Mouse (Mus musculus) embryonic facial prominence, embryonic 14.5 days (tissue): ENCODE measurements around the gene Slc13a4. TPM values are rescaled to one million over a fixed set of nuclear protein-coding genes. Genes with fewer than 3 reads are reported as not detected.

Experiments used
- ATAC-seq: fragments of 200-750 bp; cut with Nextera tagmentation; 2 replicates; pipeline ENCODE4 v1.8.0; 2017; ENCODE audit warnings: low read depth, moderate number of reproducible peaks, moderate TSS enrichment
- DNase-seq: peaks from one replicate; pipeline ENCODE4 v3.0.0-alpha.2; 2015; ENCODE audit warnings: low spot score
- H3K27ac ChIP-seq: fragments of 300-500 bp; sonication (generic); replicated peaks from 2 replicates; pipeline ENCODE4 v1.5.1; 2014; ENCODE audit warnings: low read depth, mild to moderate bottlenecking, low read length, moderate library complexity
- H3K27me3 ChIP-seq: fragments of 300-500 bp; sonication (generic); replicated peaks from 2 replicates; pipeline ENCODE4 v1.6.1; 2014; ENCODE audit warnings: low read length; ENCODE audit not compliant: control insufficient read depth, insufficient read depth
- H3K36me3 ChIP-seq: fragments of 300-500 bp; sonication (generic); 2 replicates; pipeline ENCODE4 v1.6.1; 2014; ENCODE audit warnings: low read length, mixed read lengths; ENCODE audit not compliant: control insufficient read depth, insufficient read depth
- H3K4me1 ChIP-seq: fragments of 300-500 bp; sonication (generic); 2 replicates; pipeline ENCODE4 v1.6.1; 2014; ENCODE audit warnings: antibody characterized with exemption, low read length; ENCODE audit not compliant: control insufficient read depth, insufficient read depth
- H3K4me2 ChIP-seq: fragments of 300-500 bp; sonication (generic); 2 replicates; pipeline ENCODE4 v1.6.1; 2014; ENCODE audit warnings: low read depth, mild to moderate bottlenecking, low read length, moderate library complexity, mixed read lengths
- H3K4me3 ChIP-seq: fragments of 300-500 bp; sonication (generic); 2 replicates; pipeline ENCODE4 v1.5.1; 2014; ENCODE audit warnings: low read depth, mild to moderate bottlenecking, low read length
- H3K9ac ChIP-seq: fragments of 300-500 bp; sonication (generic); 2 replicates; pipeline ENCODE4 v1.6.1; 2014; ENCODE audit warnings: low read depth, mild to moderate bottlenecking, low read length, moderate library complexity, mixed read lengths
- H3K9me3 ChIP-seq: fragments of 300-500 bp; sonication (generic); 2 replicates; pipeline ENCODE4 v1.6.1; 2016; ENCODE audit warnings: low read length; ENCODE audit not compliant: control insufficient read depth
- WGBS: fragments of 180-500 bp; shearing (Covaris S2); extraction: QIAGEN DNeasy Blood & Tissue Kit; methylation state at CpG from one replicate; pipeline ENCODE4 v1.1.7; 2014; 5-methylcytosine and 5-hydroxymethylcytosine counted together
- polyA plus RNA-seq: library from polyadenylated mRNA; unstranded; fragments of >200 nt; fragmentation: Nextera tagmentation; extraction: Ambion mirVana; gene quantifications from 2 replicates; pipeline ENCODE4 v1.2.1, GENCODE M21; 2014

Slc13a4 gene
- polyA plus RNA-seq, 1 experiment from 2014 or later: 2.5 TPM

DNA sequence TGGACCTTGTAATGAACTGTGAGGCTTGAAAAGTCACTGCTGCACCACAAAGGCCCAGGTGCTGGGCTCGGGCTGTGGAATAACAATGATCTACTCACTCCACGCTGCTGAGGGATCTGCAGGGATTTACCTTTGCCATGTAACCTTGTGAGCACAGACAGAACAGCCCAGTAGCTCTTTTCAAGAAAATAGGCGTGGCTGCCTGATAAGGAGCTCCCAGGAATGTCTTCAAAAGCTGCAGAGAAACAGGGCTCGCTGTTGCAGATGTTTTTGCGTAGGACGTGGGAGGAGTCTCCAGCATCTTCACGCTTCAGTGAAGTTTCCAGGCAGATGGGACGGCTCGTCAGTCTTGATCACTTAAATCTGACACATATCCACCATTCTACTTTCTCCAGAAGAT lies 63.9 kb downstream of the Slc13a4 start:
- Histone ChIP-seq H3K4me2 (no peak overlapping the region), H3K4me1 (no peaks in the 10 kb centered on the region), H3K27ac (no peak overlapping the region), H3K36me3 (peaks cover 77% of the 10 kb centered on the region), H3K27me3 (no peaks in the 10 kb centered on the region), H3K9ac (no peak overlapping the region), H3K9me3 (0 out of 2 replicates have a peak, but pooled peaks cover 5% of the 10 kb centered on the region), H3K4me3 (no peak overlapping the region)
- ATAC-seq (no peak), DNase-seq (no peak)
- WGBS: 86% methylated on average over 9 of the region's 9 CpGs

DNA sequence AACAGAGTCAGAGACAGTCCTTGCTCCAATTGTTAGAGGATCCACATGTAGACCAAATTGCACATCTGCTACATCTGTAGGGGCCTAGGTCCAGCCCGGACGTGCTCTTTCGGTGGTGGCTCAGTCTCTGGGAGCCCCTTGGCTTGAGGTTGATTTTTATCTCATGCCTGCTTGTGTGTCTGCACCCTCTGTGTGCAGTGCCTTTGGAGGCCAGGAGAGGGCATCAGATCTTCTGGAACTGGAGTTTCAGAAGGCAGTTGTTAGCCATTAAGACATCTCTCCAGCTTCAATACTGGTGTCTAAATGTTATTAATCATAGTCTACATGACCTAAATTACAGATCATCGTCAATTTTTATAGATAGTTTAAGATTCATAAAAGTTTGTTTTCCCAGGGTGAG lies 64.7 kb downstream of the Slc13a4 start:
- peaks cover 84% of the 10 kb centered on the region for H3K36me3 ChIP-seq
- ATAC-seq: no peak
- no peaks in the 10 kb centered on the region for H3K4me1 ChIP-seq
- H3K4me2 ChIP-seq: no peak overlapping the region
- no peak overlapping the region for H3K27ac ChIP-seq
- no peaks in the 10 kb centered on the region for H3K27me3 ChIP-seq
- H3K9me3 ChIP-seq: 0 out of 2 replicates have a peak, but pooled peaks cover 5% of the 10 kb centered on the region
- no peak overlapping the region for H3K4me3 ChIP-seq
- DNase-seq: no peak
- no peak overlapping the region for H3K9ac ChIP-seq
- 95% methylated on average over 4 of the region's 4 CpGs for WGBS

DNA sequence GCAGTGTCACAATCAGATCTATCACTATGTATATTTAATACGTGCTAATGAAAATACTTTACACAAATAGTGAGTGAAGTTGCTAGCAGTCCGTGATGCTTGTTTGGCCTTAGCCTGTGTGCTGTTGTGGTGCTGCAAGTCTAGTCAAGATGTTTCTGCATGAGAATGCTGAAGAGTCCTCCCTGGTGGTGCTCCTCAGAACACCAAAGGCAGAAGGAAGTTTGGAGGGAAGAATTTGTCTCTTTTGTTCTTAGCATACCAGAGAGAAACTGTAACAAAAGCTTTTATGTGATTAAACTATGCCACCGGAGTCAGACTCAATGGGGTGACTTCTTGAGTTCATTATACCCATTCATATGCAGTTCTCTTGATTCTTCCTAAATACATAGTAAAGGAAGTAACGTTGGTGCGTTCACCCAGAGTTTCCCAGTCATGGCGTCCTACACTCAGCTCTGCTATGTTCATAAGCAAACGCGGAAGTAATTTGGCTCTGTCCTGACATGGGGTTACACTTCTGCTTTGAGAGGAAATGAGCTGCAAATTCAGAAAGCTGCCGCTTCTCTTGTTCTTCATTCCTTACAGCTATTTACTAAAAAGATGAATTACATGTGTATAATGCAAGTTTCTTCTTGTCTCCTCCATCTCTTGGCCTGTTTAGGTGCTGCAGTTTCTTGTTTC lies 71.7 kb downstream of the Slc13a4 start:
- Histone ChIP-seq H3K9ac (no peak overlapping the region), H3K4me2 (no peak overlapping the region), H3K27ac (no peak overlapping the region), H3K27me3 (no peaks in the 10 kb centered on the region), H3K4me3 (no peak overlapping the region), H3K9me3 (no peaks in the 10 kb centered on the region), H3K36me3 (peaks cover 90% of the 10 kb centered on the region), H3K4me1 (no peaks in the 10 kb centered on the region)
- peak; percentile 20 for DNase-seq
- 79% methylated on average over 9 of the region's 9 CpGs for WGBS
- no peak for ATAC-seq

DNA sequence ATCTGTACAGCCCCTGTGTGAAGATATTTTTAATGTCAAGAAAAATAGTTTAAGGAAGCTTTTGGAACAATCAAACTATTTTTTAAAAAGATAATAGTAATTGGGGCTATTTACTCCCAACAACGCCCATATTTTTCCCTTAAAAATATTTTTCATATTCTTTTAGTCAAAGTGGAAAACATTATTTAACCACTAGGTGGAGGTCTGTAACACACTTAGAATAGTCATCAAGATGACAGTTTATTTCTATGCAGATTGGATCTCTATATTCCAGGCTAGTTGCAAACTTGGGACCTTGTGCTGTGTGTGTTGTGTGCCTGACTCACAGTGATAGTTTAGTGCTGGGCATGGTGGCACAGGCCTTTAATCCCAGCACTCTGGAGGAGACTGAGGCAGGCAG lies 78.5 kb downstream of the Slc13a4 start:
- no peak for ATAC-seq
- Histone ChIP-seq H3K36me3 (peaks cover 84% of the 10 kb centered on the region), H3K27ac (no peak overlapping the region), H3K27me3 (no peaks in the 10 kb centered on the region), H3K4me2 (no peak overlapping the region), H3K9ac (no peak overlapping the region), H3K9me3 (no peaks in the 10 kb centered on the region), H3K4me3 (no peak overlapping the region), H3K4me1 (no peaks in the 10 kb centered on the region)
- WGBS: 95% methylated on average over 1 of the region's 1 CpGs
- no peak for DNase-seq

DNA sequence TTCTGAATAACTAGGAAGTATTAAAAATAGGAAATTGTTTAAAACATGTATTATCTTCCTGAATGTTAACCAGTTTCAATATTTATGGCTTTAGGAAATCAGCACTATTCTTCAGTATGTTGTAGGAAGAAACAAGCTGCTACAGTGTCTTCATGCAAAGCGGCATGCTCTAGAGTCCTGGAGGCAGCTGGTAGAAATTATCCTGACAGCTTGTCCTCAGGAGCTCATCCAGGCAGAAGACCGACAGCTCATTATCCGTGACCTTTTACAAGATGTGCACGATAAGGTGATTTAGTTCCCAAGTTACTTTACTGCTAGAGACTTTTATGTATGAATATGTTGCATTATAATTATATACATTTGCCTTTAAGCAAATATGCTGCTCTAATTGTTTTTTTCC lies 82.2 kb downstream of the Slc13a4 start:
- H3K4me3 ChIP-seq: no peak overlapping the region
- H3K36me3 ChIP-seq: peaks cover 67% of the 10 kb centered on the region
- DNase-seq (no peak), ATAC-seq (no peak)
- H3K27me3 ChIP-seq: no peaks in the 10 kb centered on the region
- no peaks in the 10 kb centered on the region for H3K4me1 ChIP-seq
- H3K9ac ChIP-seq: no peak overlapping the region
- no peak overlapping the region for H3K27ac ChIP-seq
- WGBS: 61% methylated on average over 4 of the region's 4 CpGs
- H3K4me2 ChIP-seq: no peak overlapping the region
- no peaks in the 10 kb centered on the region for H3K9me3 ChIP-seq

Other genes starting within 250 kb of the Slc13a4 start
- 29.8 and 30.2 TPM in 2 replicates for gene Cnot4, start 174.4 kb downstream of the Slc13a4 start, polyA plus RNA-seq
- 38.0 and 39.4 TPM in 2 replicates for gene Nup205, start 130.7 kb downstream of the Slc13a4 start, polyA plus RNA-seq
- 4.1 and 4.3 TPM in 2 replicates for gene Fam180a, start 18.0 kb upstream of the Slc13a4 start, polyA plus RNA-seq
- 112 and 115 TPM in 2 replicates for gene Mtpn, start 231.8 kb upstream of the Slc13a4 start, polyA plus RNA-seq